ENCODE assay signal across 10 mouse cellular contexts in the genomic region with DNA sequence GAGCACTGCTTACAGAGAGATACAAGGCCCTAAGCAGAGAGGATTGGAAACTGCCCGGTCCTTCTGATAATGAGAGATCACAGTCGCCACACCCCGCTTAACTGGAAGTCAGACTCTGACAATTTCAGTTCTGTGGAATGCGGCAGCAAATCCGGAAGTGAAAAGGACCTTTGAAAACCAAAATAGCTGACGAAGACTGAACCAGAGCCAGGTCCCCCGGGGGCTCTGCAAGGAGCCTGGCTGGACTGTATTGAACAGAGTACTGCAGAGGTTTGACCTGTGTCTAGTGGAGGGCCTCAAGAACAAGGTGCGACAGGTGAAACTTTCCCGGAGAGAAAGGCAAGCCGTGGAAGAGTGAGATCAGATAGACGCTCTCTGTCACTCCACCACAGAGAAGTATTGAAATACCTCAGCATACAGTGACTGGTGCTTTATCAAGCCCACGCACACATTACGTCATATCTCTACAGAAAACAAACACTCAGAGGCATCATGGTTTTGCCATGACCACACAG. TPM values are rescaled to one million over a fixed set of nuclear protein-coding genes. Genes with fewer than 3 reads are reported as not detected.
A peak's percentile ranks its signal among the peaks of the same experiment; 100 is the strongest.
DNase-seq lines count a peak whose midpoint lies in the region; ATAC-seq and TF ChIP-seq lines count a peak whose summit lies in the region.
"Had no signal": no experiment of that assay in that cellular context is flagged by ENCODE, and none has a peak within 500 bp of the region (broad histone marks: within the 10 kb centered on the region; RNA-seq: fewer than 3 reads in every experiment).

No protein-coding gene starts in this region.

- no peak for TF ChIP-seq CTCF in gastrocnemius, adult 2 months (IDR thresholded peaks at IDR 0.05)

- H3K27ac ChIP-seq in gastrocnemius, adult 2 months: peak overlapping the region; percentile 35
- H3K27ac ChIP-seq in heart, embryonic 10.5 days: peak overlapping the region; percentile 43; the same call in 1 of the 2 replicates
- H3K27ac ChIP-seq in midbrain, embryonic 16.5 days (ENCODE audit: low read length): no peak overlapping the region
- H3K27ac ChIP-seq: limb, embryonic 10.5 days had no signal

- H3K9me3 ChIP-seq in heart, embryonic 10.5 days: no peaks in the 10 kb centered on the region
- no peaks in the 10 kb centered on the region for H3K9me3 ChIP-seq in midbrain, embryonic 16.5 days (replicated peaks; ENCODE audit: control insufficient read depth, low read length, poor library complexity, severe bottlenecking)
- H3K9me3 ChIP-seq: limb, embryonic 10.5 days had no signal

- peaks cover 44% of the 10 kb centered on the region for H3K4me1 ChIP-seq in heart, embryonic 10.5 days
- H3K4me1 ChIP-seq in midbrain, embryonic 16.5 days (ENCODE audit: control insufficient read depth, insufficient read depth, low read length): no peaks in the 10 kb centered on the region

- H3K4me2 ChIP-seq in midbrain, embryonic 16.5 days (ENCODE audit: low read length): no peak overlapping the region

- H3K27me3 ChIP-seq in heart, embryonic 10.5 days (ENCODE audit: insufficient read depth, poor library complexity, severe bottlenecking): no peaks in the 10 kb centered on the region
- no peaks in the 10 kb centered on the region for H3K27me3 ChIP-seq in midbrain, embryonic 16.5 days (ENCODE audit: control insufficient read depth, insufficient read depth, low read depth, low read length)

- no peak for ATAC-seq in midbrain, embryonic 16.5 days

- H3K36me3 ChIP-seq in heart, embryonic 10.5 days: no peaks in the 10 kb centered on the region
- H3K36me3 ChIP-seq in midbrain, embryonic 16.5 days (ENCODE audit: control insufficient read depth, insufficient read depth, low read length): no peaks in the 10 kb centered on the region
- H3K36me3 ChIP-seq: limb, embryonic 10.5 days had no signal

- 24% methylated on average over 13 of the region's 13 CpGs for WGBS in heart, embryonic 10.5 days
- WGBS in midbrain, embryonic 16.5 days: 58% methylated on average over 13 of the region's 13 CpGs

- intact Hi-C loops in gastrocnemius, adult 2 months (cut with DNase I): no loop called here
- intact Hi-C loops in gastrocnemius, postnatal 14 days (cut with DNase I; ENCODE audit: low total_unique reads): no loop called here

- DNase-seq in gastrocnemius, adult 2 months: peak; percentile 40
- DNase-seq in gastrocnemius, postnatal 14 days: no peak
- no peak for DNase-seq in heart, embryonic 10.5 days (ENCODE audit: low spot score)
- DNase-seq in kidney, postnatal 10 days: peak; percentile 65
- DNase-seq in naive thymus-derived CD4-positive, alpha-beta T cell, adult 2 months (ENCODE audit: low read depth): peak; percentile 66
- no peak for DNase-seq in thymus, adult 18-20 months
- no peak for DNase-seq in testis, postnatal 14 days (ENCODE audit: low spot score)
- DNase-seq: right cerebral cortex, postnatal 25 days had no signal

- no peak overlapping the region for H3K9ac ChIP-seq in midbrain, embryonic 16.5 days (ENCODE audit: low read depth, low read length)

- H3K4me3 ChIP-seq in gastrocnemius, adult 2 months: peak overlapping the region; percentile 41
- peak overlapping the region; percentile 26; the same call in 1 of the 2 replicates for H3K4me3 ChIP-seq in heart, embryonic 10.5 days
- H3K4me3 ChIP-seq in midbrain, embryonic 16.5 days (ENCODE audit: low read depth, low read length): no peak overlapping the region
- H3K4me3 ChIP-seq: limb, embryonic 10.5 days had no signal

RNA-seq across cellular contexts. Expression of a gene that starts 9.6 kb away (rescaled TPM):
- 10 to 100 TPM in 1 of 2 experiments, 1 to 10 TPM in 1; 9.5 to 10.6 TPM for total RNA-seq in gastrocnemius, adult 2 months (2021)
- total RNA-seq in gastrocnemius, postnatal 14 days (2021): 1 to 10 TPM; 9.5 to 9.8 TPM
- polyA plus RNA-seq in heart, embryonic 10.5 days (2016; fragmentation: Nextera tagmentation; extraction: Ambion mirVana): 11.7 and 13.1 TPM in 2 replicates
- 9.7 and 11.4 TPM in 2 replicates for polyA plus RNA-seq in midbrain, embryonic 16.5 days (2015; fragmentation: Nextera tagmentation; extraction: Ambion mirVana)

Comparison
In these comparisons a context has a peak if more than half of its experiments do, and no peak if none do; other contexts are left out.
1. DNase-seq: peak in gastrocnemius, adult 2 months (single experiment), kidney, postnatal 10 days (single experiment) and naive thymus-derived CD4-positive, alpha-beta T cell, adult 2 months (single experiment); none in gastrocnemius, postnatal 14 days (single experiment), heart, embryonic 10.5 days (single experiment), thymus, adult 18-20 months (0 of 2) and testis, postnatal 14 days (single experiment).